Mouse (Mus musculus) hindbrain, embryonic 14.5 days (tissue): ENCODE measurements at regions not wholly inside any gene's neighbourhood (a gene's known extent, or its start where the extent isn't known, plus 50 kb on each side); places are given as distances from the start of the nearest gene placed in this dataset.

ENCODE experiments used
- ATAC-seq: fragments of 200-750 bp; cut with Nextera tagmentation; 2 replicates; pipeline ENCODE4 v1.8.0; 2017; ENCODE audit warnings: moderate number of reproducible peaks, mild to moderate bottlenecking, moderate TSS enrichment, moderate library complexity; ENCODE audit not compliant: low FRiP score
- DNase-seq: peaks from one replicate; pipeline ENCODE4 v3.0.0-alpha.2; 2015; ENCODE audit warnings: low spot score
- H3K27ac ChIP-seq: fragments of 300-500 bp; sonication (generic); 2 replicates; pipeline ENCODE4 v1.5.1; 2014; ENCODE audit warnings: mild to moderate bottlenecking, moderate library complexity
- H3K27me3 ChIP-seq: fragments of 300-500 bp; sonication (generic); 2 replicates; pipeline ENCODE4 v1.6.1; 2014; ENCODE audit warnings: mild to moderate bottlenecking, low read length, mixed read lengths; ENCODE audit not compliant: control insufficient read depth, insufficient read depth
- H3K36me3 ChIP-seq: fragments of 300-500 bp; sonication (generic); replicated peaks from 2 replicates; pipeline ENCODE4 v1.6.1; 2014; ENCODE audit not compliant: control insufficient read depth, insufficient read depth
- H3K4me1 ChIP-seq: fragments of 300-500 bp; sonication (generic); replicated peaks from 2 replicates; pipeline ENCODE4 v1.6.1; 2014; ENCODE audit warnings: antibody characterized with exemption, low read length, mixed read lengths; ENCODE audit not compliant: control insufficient read depth, insufficient read depth
- H3K4me2 ChIP-seq: fragments of 300-500 bp; sonication (generic); replicated peaks from 2 replicates; pipeline ENCODE4 v1.6.1; 2014; ENCODE audit warnings: mild to moderate bottlenecking, moderate library complexity
- H3K4me3 ChIP-seq: fragments of 300-500 bp; sonication (generic); replicated peaks from 2 replicates; pipeline ENCODE4 v1.5.1; 2014; ENCODE audit warnings: mild to moderate bottlenecking, low read length
- H3K9ac ChIP-seq: fragments of 300-500 bp; sonication (generic); 2 replicates; pipeline ENCODE4 v1.6.1; 2014
- H3K9me3 ChIP-seq: fragments of 300-500 bp; sonication (generic); 2 replicates; pipeline ENCODE4 v1.6.1; 2016; ENCODE audit warnings: low read length; ENCODE audit not compliant: control insufficient read depth
- WGBS: fragments of 180-500 bp; shearing (Covaris S2); extraction: QIAGEN DNeasy Blood & Tissue Kit; methylation state at CpG from one replicate; pipeline ENCODE4 v1.1.7; 2014; 5-methylcytosine and 5-hydroxymethylcytosine counted together

DNA sequence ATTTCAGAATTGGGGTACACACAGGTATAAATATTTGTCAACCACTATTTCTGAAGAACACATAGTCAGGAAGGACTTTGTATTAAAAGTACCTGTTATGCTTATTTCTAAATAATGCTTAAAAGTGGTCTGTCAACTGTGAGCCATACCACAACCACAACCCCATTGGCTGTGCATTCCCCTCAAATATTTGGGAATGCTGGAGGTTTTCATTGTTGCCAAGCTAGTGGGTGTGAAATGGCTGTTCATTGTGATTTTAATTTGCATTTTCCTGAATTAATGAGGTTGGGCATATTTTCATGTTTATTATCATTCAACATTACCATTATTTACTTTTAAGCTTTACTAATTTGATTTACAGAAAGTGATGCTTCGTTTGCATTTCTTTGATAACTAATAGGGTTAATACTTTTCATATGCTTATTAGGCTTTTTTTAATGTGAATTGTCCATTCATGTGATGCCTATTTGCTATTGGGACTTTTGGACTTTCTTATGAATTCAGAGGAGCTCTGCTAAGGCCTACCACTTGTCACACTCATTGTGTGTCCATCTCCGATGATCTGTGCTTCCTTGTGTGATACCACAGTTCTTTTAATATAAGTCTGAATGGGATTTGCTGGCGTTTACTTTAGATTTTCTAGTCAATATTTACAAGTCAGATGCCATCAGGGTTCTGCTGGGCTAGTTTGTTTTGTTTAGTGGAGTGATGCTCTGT lies 297.5 kb upstream of the Plxna2 start:
- no peak overlapping the region for H3K9ac ChIP-seq
- no peaks in the 10 kb centered on the region for H3K27me3 ChIP-seq
- 36% methylated on average over 3 of the region's 3 CpGs for WGBS
- no peak overlapping the region for H3K27ac ChIP-seq
- DNase-seq (no peak), ATAC-seq (no peak)
- no peaks in the 10 kb centered on the region for H3K4me1 ChIP-seq
- no peaks in the 10 kb centered on the region for H3K9me3 ChIP-seq
- no peak overlapping the region for H3K4me3 ChIP-seq
- H3K36me3 ChIP-seq, result no peaks in the 10 kb centered on the region
- no peak overlapping the region for H3K4me2 ChIP-seq

DNA sequence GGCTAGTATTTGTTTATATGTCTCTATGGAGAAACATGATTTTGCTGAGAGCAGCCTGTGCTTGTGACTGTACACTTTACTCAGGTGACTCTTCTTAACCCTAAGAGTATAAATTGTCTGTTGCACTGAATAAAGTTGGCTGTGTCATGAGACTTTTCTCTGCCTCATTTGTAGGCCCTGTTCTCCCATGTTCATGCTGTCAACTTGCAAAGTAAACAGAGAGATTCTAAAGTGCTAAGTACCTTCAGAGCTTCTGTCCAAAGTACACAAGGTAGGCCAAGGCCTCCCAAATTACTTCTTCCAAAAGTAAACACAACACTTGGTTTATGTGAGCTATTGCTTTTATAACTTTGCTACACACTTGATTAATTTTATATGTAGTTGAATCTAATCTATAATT lies 299.7 kb upstream of the Plxna2 start:
- ATAC-seq, result no peak
- H3K27ac ChIP-seq, result no peak overlapping the region
- H3K4me3 ChIP-seq, result no peak overlapping the region
- H3K27me3 ChIP-seq, result no peaks in the 10 kb centered on the region
- H3K4me1 ChIP-seq, result 0 out of 2 replicates have a peak, but pooled peaks cover 4% of the 10 kb centered on the region
- H3K9ac ChIP-seq, result no peak overlapping the region
- no peaks in the 10 kb centered on the region for H3K9me3 ChIP-seq
- no peak for DNase-seq
- no peak overlapping the region for H3K4me2 ChIP-seq
- no peaks in the 10 kb centered on the region for H3K36me3 ChIP-seq

DNA sequence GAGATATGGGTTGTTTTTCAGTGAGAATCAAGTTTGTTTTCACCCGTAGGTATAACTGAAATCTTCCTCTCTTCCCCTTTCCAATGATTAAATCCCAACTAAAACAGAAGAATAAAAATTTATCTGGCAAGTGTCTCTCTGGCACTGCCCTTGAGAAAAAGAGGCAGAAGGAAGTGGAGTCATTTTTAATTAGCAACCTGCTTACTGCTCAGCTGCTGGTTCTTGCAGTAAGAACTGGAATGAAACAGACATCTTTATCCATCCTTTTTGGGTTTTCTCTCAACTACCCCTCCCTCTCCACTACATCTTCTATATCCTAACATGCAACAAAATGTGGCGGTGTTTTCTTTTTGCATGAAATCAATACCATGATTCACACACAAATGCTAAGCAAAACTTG lies 302.4 kb upstream of the Plxna2 start:
- Histone ChIP-seq H3K4me1 (0 out of 2 replicates have a peak, but pooled peaks cover 4% of the 10 kb centered on the region), H3K27me3 (no peaks in the 10 kb centered on the region), H3K4me3 (no peak overlapping the region), H3K4me2 (no peak overlapping the region), H3K9me3 (no peaks in the 10 kb centered on the region), H3K36me3 (no peaks in the 10 kb centered on the region), H3K27ac (no peak overlapping the region), H3K9ac (no peak overlapping the region)
- DNase-seq, result no peak
- WGBS, result 89% methylated on average over 2 of the region's 2 CpGs
- no peak for ATAC-seq

DNA sequence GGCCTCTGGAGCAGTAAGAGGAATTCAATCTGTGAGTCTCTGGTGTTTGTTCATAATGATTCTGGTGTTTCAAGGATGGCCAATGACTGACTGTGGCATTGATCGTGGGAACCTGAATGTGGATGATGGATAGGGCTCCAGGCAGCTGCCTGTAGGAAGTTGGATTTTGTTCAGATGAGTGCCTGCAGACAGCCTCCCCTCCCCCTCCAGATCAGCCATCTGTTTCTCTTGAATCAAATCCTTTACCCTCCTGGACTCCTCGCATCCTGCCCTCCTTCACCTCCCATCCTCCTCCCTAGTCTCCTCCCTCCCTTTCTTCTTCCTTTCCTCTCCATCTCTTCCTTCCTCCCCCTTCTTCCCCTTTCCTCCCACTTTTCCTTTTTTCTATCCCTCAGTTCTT lies 307.6 kb upstream of the Plxna2 start:
- DNase-seq (no peak), ATAC-seq (no peak)
- Histone ChIP-seq H3K4me2 (no peak overlapping the region), H3K36me3 (no peaks in the 10 kb centered on the region), H3K9me3 (no peaks in the 10 kb centered on the region), H3K27me3 (no peaks in the 10 kb centered on the region), H3K27ac (no peak overlapping the region), H3K4me3 (no peak overlapping the region), H3K4me1 (0 out of 2 replicates have a peak, but pooled peaks cover 4% of the 10 kb centered on the region), H3K9ac (no peak overlapping the region)
- 8% methylated on average over 2 of the region's 2 CpGs for WGBS

DNA sequence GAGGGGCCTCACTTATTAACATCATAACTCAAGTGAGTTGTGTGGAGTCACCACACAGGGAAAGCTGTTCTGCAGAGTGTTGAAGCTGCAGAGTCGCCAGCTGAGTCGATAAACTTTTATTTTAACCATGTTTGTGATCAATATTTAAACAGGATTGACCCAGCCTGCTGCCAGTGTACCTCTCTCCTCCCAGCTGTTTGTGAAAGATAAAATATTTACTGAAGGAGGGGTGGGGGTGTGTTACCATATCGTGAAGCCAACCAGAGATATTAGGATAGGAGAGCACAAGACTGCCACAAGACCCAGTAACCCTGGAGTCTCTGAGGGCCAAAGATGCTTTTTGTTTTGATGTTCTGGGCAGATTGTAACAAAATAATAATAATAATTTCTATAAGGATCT lies 309.4 kb upstream of the Plxna2 start:
- ATAC-seq (no peak), DNase-seq (no peak)
- Histone ChIP-seq H3K27ac (no peak overlapping the region), H3K9me3 (no peaks in the 10 kb centered on the region), H3K4me1 (no peaks in the 10 kb centered on the region), H3K36me3 (no peaks in the 10 kb centered on the region), H3K27me3 (no peaks in the 10 kb centered on the region), H3K9ac (no peak overlapping the region), H3K4me3 (no peak overlapping the region), H3K4me2 (no peak overlapping the region)
- 81% methylated on average over 3 of the region's 3 CpGs for WGBS

DNA sequence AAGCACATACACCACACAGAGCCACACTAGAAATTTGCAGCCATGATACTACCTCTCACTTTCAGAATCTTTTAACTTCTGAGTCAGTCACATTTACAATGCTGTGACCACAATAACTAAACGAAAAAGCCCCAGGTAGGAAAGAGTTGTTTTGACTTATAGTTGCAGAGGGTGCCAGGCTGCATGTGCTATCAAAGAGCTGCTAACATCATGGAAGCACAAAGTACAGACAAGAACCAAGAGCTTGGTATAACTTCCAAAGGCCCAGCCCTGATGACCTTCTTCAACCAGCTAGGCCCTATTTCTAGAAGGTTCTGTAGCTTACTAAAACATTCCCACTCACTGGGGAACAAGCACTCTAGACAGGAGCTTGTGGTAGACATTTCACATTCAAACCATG lies 314.1 kb upstream of the Plxna2 start:
- no peak for DNase-seq
- Histone ChIP-seq H3K27ac (no peak overlapping the region), H3K4me1 (no peaks in the 10 kb centered on the region), H3K4me3 (no peak overlapping the region), H3K4me2 (no peak overlapping the region), H3K27me3 (no peaks in the 10 kb centered on the region), H3K36me3 (no peaks in the 10 kb centered on the region), H3K9ac (no peak overlapping the region), H3K9me3 (no peaks in the 10 kb centered on the region)
- 80% methylated on average over 1 of the region's 1 CpGs for WGBS
- ATAC-seq, result no peak

DNA sequence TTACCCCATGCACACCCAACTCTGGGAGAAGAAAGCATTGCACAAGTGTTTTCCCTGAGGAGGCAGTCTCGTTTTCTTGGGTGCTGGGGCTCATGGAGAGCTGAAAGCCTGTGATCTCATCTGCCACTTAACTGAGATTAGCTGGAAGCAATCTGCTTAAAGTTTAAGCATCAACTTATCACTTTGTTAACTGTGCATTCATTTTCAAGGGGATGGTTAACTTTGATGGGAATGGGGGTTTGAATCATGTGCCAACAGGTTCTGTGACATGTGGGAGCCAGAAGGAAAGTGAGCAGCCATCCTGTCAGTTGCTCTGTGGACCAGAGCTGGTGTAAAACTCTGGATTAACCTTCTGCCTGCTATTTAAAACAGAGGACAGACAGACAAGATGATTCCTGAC lies 315.2 kb upstream of the Plxna2 start:
- Histone ChIP-seq H3K4me3 (no peak overlapping the region), H3K36me3 (no peaks in the 10 kb centered on the region), H3K27me3 (no peaks in the 10 kb centered on the region), H3K4me1 (no peaks in the 10 kb centered on the region), H3K4me2 (no peak overlapping the region), H3K27ac (no peak overlapping the region), H3K9ac (no peak overlapping the region), H3K9me3 (no peaks in the 10 kb centered on the region)
- DNase-seq (no peak), ATAC-seq (no peak)
- WGBS, result 53% methylated on average over 1 of the region's 1 CpGs

DNA sequence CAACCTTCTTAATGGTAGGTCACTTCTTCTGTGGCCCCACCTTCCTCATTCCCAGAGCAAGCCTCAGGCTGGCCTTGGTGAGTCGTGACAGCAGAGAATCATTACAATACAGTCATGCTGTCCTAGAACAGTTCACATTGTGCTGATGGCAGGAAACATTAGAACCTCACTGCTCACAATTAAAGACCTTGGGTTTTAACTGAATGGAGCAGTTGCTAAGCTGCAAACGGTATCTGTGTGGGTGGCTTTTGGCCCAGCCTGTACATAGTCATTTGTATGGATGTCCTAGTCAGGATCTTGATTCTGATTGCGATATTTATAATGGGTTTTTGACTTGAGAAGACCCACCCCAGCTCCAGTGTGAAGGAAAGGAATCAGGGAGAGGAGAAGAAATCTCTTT lies 336.1 kb upstream of the Plxna2 start:
- no peaks in the 10 kb centered on the region for H3K27me3 ChIP-seq
- no peaks in the 10 kb centered on the region for H3K4me1 ChIP-seq
- 48% methylated on average over 3 of the region's 3 CpGs for WGBS
- H3K9me3 ChIP-seq, result no peaks in the 10 kb centered on the region
- no peak overlapping the region for H3K27ac ChIP-seq
- ATAC-seq (no peak), DNase-seq (no peak)
- H3K36me3 ChIP-seq, result no peaks in the 10 kb centered on the region
- H3K4me2 ChIP-seq, result no peak overlapping the region
- H3K9ac ChIP-seq, result no peak overlapping the region
- no peak overlapping the region for H3K4me3 ChIP-seq

DNA sequence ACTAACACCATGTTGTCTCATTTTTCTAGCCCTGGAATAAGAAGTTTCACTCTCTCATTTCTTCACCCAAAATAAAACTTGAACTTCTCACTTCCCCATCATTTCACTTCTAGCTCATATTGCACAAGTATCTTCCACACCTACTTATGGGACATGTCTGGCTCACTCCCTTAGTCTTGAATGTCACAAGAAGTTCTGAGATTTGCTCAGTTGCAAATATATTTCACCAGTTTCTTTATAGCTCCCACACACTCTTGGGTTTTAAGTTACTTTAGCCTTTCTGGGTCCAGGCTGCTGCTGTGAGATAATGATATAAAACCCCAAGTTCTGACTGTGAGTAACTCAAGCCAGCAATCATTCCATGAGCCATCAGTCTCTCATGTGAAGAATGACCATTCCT lies 350.0 kb upstream of the Plxna2 start:
- Histone ChIP-seq H3K9ac (no peak overlapping the region), H3K4me2 (no peak overlapping the region), H3K9me3 (no peaks in the 10 kb centered on the region), H3K4me3 (no peak overlapping the region), H3K4me1 (no peaks in the 10 kb centered on the region), H3K27ac (no peak overlapping the region), H3K27me3 (no peaks in the 10 kb centered on the region), H3K36me3 (no peaks in the 10 kb centered on the region)
- ATAC-seq, result no peak
- no peak for DNase-seq

DNA sequence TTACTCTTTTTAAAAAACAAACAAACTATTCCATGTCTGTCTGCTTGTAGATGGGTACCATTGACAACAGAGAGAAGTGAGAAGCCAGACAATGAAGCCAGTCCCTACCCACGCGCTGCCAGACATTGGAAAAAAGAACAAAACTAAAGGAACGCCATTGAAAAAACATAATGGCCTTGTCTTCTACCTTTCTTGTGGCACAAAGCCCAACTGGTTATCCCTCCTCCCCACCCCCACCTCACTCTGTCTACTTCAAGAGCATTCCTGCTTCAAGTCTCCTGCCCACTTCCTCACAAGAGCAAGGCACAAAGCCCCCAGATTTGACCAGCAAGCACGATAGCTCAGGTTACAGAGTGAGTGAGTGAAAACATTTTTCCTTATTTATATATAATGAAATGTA lies 355.6 kb upstream of the Plxna2 start:
- no peaks in the 10 kb centered on the region for H3K36me3 ChIP-seq
- 15% methylated on average over 4 of the region's 4 CpGs for WGBS

More for the DNA sequence above, 355.6 kb upstream of the Plxna2 start:
- no peak for ATAC-seq
- Histone ChIP-seq H3K4me2 (no peak overlapping the region), H3K9me3 (no peaks in the 10 kb centered on the region), H3K27me3 (no peaks in the 10 kb centered on the region), H3K4me1 (no peaks in the 10 kb centered on the region), H3K27ac (no peak overlapping the region), H3K9ac (no peak overlapping the region), H3K4me3 (no peak overlapping the region)
- DNase-seq, result no peak
